Mouse (Mus musculus): Measurements from ENCODE around the gene Tmx1. TPM values are rescaled to one million over a fixed set of nuclear protein-coding genes. Genes with fewer than 3 reads are reported as not detected.

The Tmx1 gene
- 103 TPM for polyA plus RNA-seq (2017; shearing (Covaris generic))

GRCm38 (mm10) chr12:70452726-70453645 lies at the start of gene Tmx1:
Gene Tmx1 (plus strand): TSS chr12:70453095.

Other genes starting within 250 kb of the Tmx1 start
- gene Pygl, start 221.6 kb upstream of the Tmx1 start, polyA plus RNA-seq (2017; shearing (Covaris generic)), result 2.4 TPM
- gene Trim9, start 105.5 kb upstream of the Tmx1 start, polyA plus RNA-seq (2017; shearing (Covaris generic)), result 0.17 TPM

Measured in effector memory CD4-positive, alpha-beta T cell, adult 7 months (primary cell).